Mouse (Mus musculus) limb, embryonic 15.5 days (tissue): Measurements from ENCODE around the gene Polr2b. TPM values are rescaled to one million over a fixed set of nuclear protein-coding genes. Genes with fewer than 3 reads are reported as not detected.

Source experiments
- ATAC-seq: fragments of 200-750 bp; cut with Nextera tagmentation; 2 replicates; pipeline ENCODE4 v1.8.0; 2017; ENCODE audit warnings: low read depth, moderate TSS enrichment; ENCODE audit not compliant: insufficient number of reproducible peaks, low FRiP score, low TSS enrichment
- H3K27ac ChIP-seq: fragments of 300-500 bp; sonication (generic); 2 replicates; pipeline ENCODE4 v1.5.1; 2015; ENCODE audit warnings: moderate library complexity, mild to moderate bottlenecking, inconsistent platforms
- H3K27me3 ChIP-seq: fragments of 300-500 bp; sonication (generic); 2 replicates; pipeline ENCODE4 v1.6.1; 2015; ENCODE audit warnings: inconsistent platforms
- H3K36me3 ChIP-seq: fragments of 300-500 bp; sonication (generic); 2 replicates; pipeline ENCODE4 v1.6.1; 2015; ENCODE audit warnings: inconsistent platforms
- H3K4me1 ChIP-seq: fragments of 300-500 bp; sonication (generic); 2 replicates; pipeline ENCODE4 v1.6.1; 2015; ENCODE audit warnings: inconsistent platforms
- H3K4me2 ChIP-seq: fragments of 300-500 bp; sonication (generic); 2 replicates; pipeline ENCODE4 v1.6.1; 2015; ENCODE audit warnings: mild to moderate bottlenecking, inconsistent platforms
- H3K4me3 ChIP-seq: fragments of 300-500 bp; sonication (generic); 2 replicates; pipeline ENCODE4 v1.5.1; 2015; ENCODE audit warnings: mild to moderate bottlenecking, inconsistent platforms
- H3K9ac ChIP-seq: fragments of 300-500 bp; sonication (generic); 2 replicates; pipeline ENCODE4 v1.6.1; 2015; ENCODE audit warnings: inconsistent platforms
- H3K9me3 ChIP-seq: fragments of 300-500 bp; sonication (generic); 2 replicates; pipeline ENCODE4 v1.6.1; 2016; ENCODE audit warnings: inconsistent platforms
- WGBS: fragments of 180-500 bp; shearing (Covaris S2); methylation state at CpG from one replicate; pipeline ENCODE4 v1.1.7; 2015; 5-methylcytosine and 5-hydroxymethylcytosine counted together
- polyA plus RNA-seq: library from polyadenylated mRNA; unstranded; fragments of >200 nt; fragmentation: Nextera tagmentation; extraction: Ambion mirVana; gene quantifications from 2 replicates; pipeline ENCODE4 v1.2.1, GENCODE M21; 2015

Polr2b gene
- polyA plus RNA-seq, 1 experiment from 2014 or later = 50.8 TPM

GRCm38 (mm10) chr5:77383799-77384554 is 74.0 kb downstream of the Polr2b start:
- H3K4me2 ChIP-seq = no peak overlapping the region
- H3K36me3 ChIP-seq = no peaks in the 10 kb centered on the region
- ATAC-seq = no peak
- no peak overlapping the region for H3K4me3 ChIP-seq
- no peak overlapping the region for H3K9ac ChIP-seq
- WGBS = 80% methylated on average over 5 of the region's 5 CpGs
- H3K9me3 ChIP-seq = no peaks in the 10 kb centered on the region
- peaks cover 9% of the 10 kb centered on the region; the same call in 1 of the 2 replicates for H3K4me1 ChIP-seq
- H3K27ac ChIP-seq = no peak overlapping the region
- H3K27me3 ChIP-seq = no peaks in the 10 kb centered on the region

- H3K27ac ChIP-seq = no peak overlapping the region
- ATAC-seq = no peak
- H3K4me1 ChIP-seq = peaks cover 7% of the 10 kb centered on the region; the same call in 1 of the 2 replicates
- no peak overlapping the region for H3K9ac ChIP-seq
- no peak overlapping the region for H3K4me2 ChIP-seq
- H3K9me3 ChIP-seq = no peaks in the 10 kb centered on the region
- 82% methylated on average over 9 of the region's 9 CpGs for WGBS
- H3K27me3 ChIP-seq = no peaks in the 10 kb centered on the region
- H3K4me3 ChIP-seq = no peak overlapping the region
- H3K36me3 ChIP-seq = no peaks in the 10 kb centered on the region
Measured at GRCm38 (mm10) chr5:77384724-77385123, 74.8 kb downstream of the Polr2b start.

GRCm38 (mm10) chr5:77385221-77385620 is 75.3 kb downstream of the Polr2b start:
- Histone ChIP-seq H3K4me3 (no peak overlapping the region), H3K9ac (no peak overlapping the region), H3K36me3 (no peaks in the 10 kb centered on the region), H3K27ac (no peak overlapping the region), H3K4me1 (peaks cover 7% of the 10 kb centered on the region; the same call in 1 of the 2 replicates), H3K27me3 (no peaks in the 10 kb centered on the region), H3K9me3 (no peaks in the 10 kb centered on the region), H3K4me2 (no peak overlapping the region)
- ATAC-seq = no peak
- WGBS = 42% methylated on average over 5 of the region's 5 CpGs

- no peak overlapping the region for H3K9ac ChIP-seq
- no peak for ATAC-seq
- peaks cover 7% of the 10 kb centered on the region; the same call in 1 of the 2 replicates for H3K4me1 ChIP-seq
- no peaks in the 10 kb centered on the region for H3K27me3 ChIP-seq
- H3K9me3 ChIP-seq = no peaks in the 10 kb centered on the region
- H3K36me3 ChIP-seq = no peaks in the 10 kb centered on the region
- WGBS = 81% methylated on average over 6 of the region's 6 CpGs
- H3K4me2 ChIP-seq = no peak overlapping the region
- no peak overlapping the region for H3K4me3 ChIP-seq
- H3K27ac ChIP-seq = no peak overlapping the region
Measured at GRCm38 (mm10) chr5:77385900-77386595, 76.1 kb downstream of the Polr2b start.

GRCm38 (mm10) chr5:77386596-77387413 is 76.9 kb downstream of the Polr2b start:
- WGBS = 65% methylated on average over 10 of the region's 10 CpGs
- ATAC-seq = no peak
- H3K4me3 ChIP-seq = no peak overlapping the region

GRCm38 (mm10) chr5:77387414-77387704 is 77.4 kb downstream of the Polr2b start:
- Histone ChIP-seq H3K9ac (no peak overlapping the region), H3K27ac (no peak overlapping the region), H3K4me3 (no peak overlapping the region), H3K4me2 (no peak overlapping the region), H3K9me3 (no peaks in the 10 kb centered on the region), H3K27me3 (no peaks in the 10 kb centered on the region), H3K36me3 (no peaks in the 10 kb centered on the region), H3K4me1 (peaks cover 7% of the 10 kb centered on the region; the same call in 1 of the 2 replicates)
- 47% methylated on average over 8 of the region's 8 CpGs for WGBS
- ATAC-seq = no peak

More at GRCm38 (mm10) chr5:77386596-77387413, 76.9 kb downstream of the Polr2b start:
- Histone ChIP-seq H3K27ac (no peak overlapping the region), H3K4me1 (peaks cover 7% of the 10 kb centered on the region; the same call in 1 of the 2 replicates), H3K9ac (no peak overlapping the region), H3K9me3 (no peaks in the 10 kb centered on the region), H3K36me3 (no peaks in the 10 kb centered on the region), H3K4me2 (no peak overlapping the region), H3K27me3 (no peaks in the 10 kb centered on the region)

GRCm38 (mm10) chr5:77388359-77388758 is 78.4 kb downstream of the Polr2b start:
- H3K4me3 ChIP-seq = no peak overlapping the region
- H3K27ac ChIP-seq = no peak overlapping the region
- no peak overlapping the region for H3K4me2 ChIP-seq
- 72% methylated on average over 6 of the region's 6 CpGs for WGBS
- no peaks in the 10 kb centered on the region for H3K27me3 ChIP-seq
- H3K4me1 ChIP-seq = peaks cover 7% of the 10 kb centered on the region; the same call in 1 of the 2 replicates
- H3K36me3 ChIP-seq = no peaks in the 10 kb centered on the region
- H3K9me3 ChIP-seq = no peaks in the 10 kb centered on the region
- no peak for ATAC-seq
- no peak overlapping the region for H3K9ac ChIP-seq

- no peak overlapping the region for H3K4me3 ChIP-seq
- no peaks in the 10 kb centered on the region for H3K27me3 ChIP-seq
- WGBS = 92% methylated on average over 2 of the region's 2 CpGs
- no peak overlapping the region for H3K27ac ChIP-seq
- H3K4me1 ChIP-seq = peaks cover 5% of the 10 kb centered on the region; the same call in 1 of the 2 replicates
- no peaks in the 10 kb centered on the region for H3K36me3 ChIP-seq
- H3K9me3 ChIP-seq = no peaks in the 10 kb centered on the region
- no peak overlapping the region for H3K4me2 ChIP-seq
- ATAC-seq = no peak
- no peak overlapping the region for H3K9ac ChIP-seq
Measured at GRCm38 (mm10) chr5:77390272-77390671, 80.3 kb downstream of the Polr2b start.

GRCm38 (mm10) chr5:77393094-77393619 is 83.2 kb downstream of the Polr2b start:
- 81% methylated on average over 10 of the region's 10 CpGs for WGBS
- no peaks in the 10 kb centered on the region for H3K9me3 ChIP-seq
- no peak overlapping the region for H3K27ac ChIP-seq
- H3K4me2 ChIP-seq = no peak overlapping the region
- no peaks in the 10 kb centered on the region for H3K36me3 ChIP-seq
- no peak for ATAC-seq
- H3K9ac ChIP-seq = no peak overlapping the region
- no peak overlapping the region for H3K4me3 ChIP-seq
- peaks cover 20% of the 10 kb centered on the region for H3K4me1 ChIP-seq
- H3K27me3 ChIP-seq = no peaks in the 10 kb centered on the region

- WGBS = 72% methylated on average over 9 of the region's 9 CpGs
- H3K27me3 ChIP-seq = no peaks in the 10 kb centered on the region
- no peak overlapping the region for H3K9ac ChIP-seq
- H3K27ac ChIP-seq = no peak overlapping the region
- H3K4me2 ChIP-seq = no peak overlapping the region
- H3K4me1 ChIP-seq = peaks cover 26% of the 10 kb centered on the region
- no peak overlapping the region for H3K4me3 ChIP-seq
- H3K9me3 ChIP-seq = no peaks in the 10 kb centered on the region
- ATAC-seq = no peak
- H3K36me3 ChIP-seq = no peaks in the 10 kb centered on the region
Measured at GRCm38 (mm10) chr5:77393990-77394618, 84.2 kb downstream of the Polr2b start.

GRCm38 (mm10) chr5:77398285-77399057 is 88.5 kb downstream of the Polr2b start:
- H3K4me1 ChIP-seq = peaks cover 36% of the 10 kb centered on the region
- no peaks in the 10 kb centered on the region for H3K27me3 ChIP-seq
- H3K27ac ChIP-seq = no peak overlapping the region
- H3K4me2 ChIP-seq = no peak overlapping the region
- 63% methylated on average over 14 of the region's 14 CpGs for WGBS
- H3K4me3 ChIP-seq = no peak overlapping the region
- H3K9me3 ChIP-seq = no peaks in the 10 kb centered on the region
- H3K36me3 ChIP-seq = no peaks in the 10 kb centered on the region
- 0 out of 2 replicates have a peak, but pooled peaks have one; percentile 24 for ATAC-seq
- H3K9ac ChIP-seq = no peak overlapping the region
